Mouse (Mus musculus) brain, embryonic 14.5 days (tissue): Measurements from ENCODE around the gene Dab2ip. TPM values are rescaled to one million over a fixed set of nuclear protein-coding genes. Genes with fewer than 3 reads are reported as not detected.

Experiments
- DNase-seq: peaks from one replicate; pipeline ENCODE4 v3.0.0-alpha.2; 2011; ENCODE audit warnings: low read depth
- CTCF ChIP-seq: fragments of 200-500 bp; IDR thresholded peaks from 2 replicates; pipeline ENCODE4 v1.5.1; 2012; ENCODE audit warnings: inconsistent platforms, mild to moderate bottlenecking, moderate library complexity, borderline replicate concordance; ENCODE audit not compliant: insufficient read depth, insufficient read length; ENCODE audit errors: extremely low read depth
- POLR2A ChIP-seq: fragments of 200-500 bp; IDR thresholded peaks from 2 replicates; pipeline ENCODE4 v1.6.1; 2012; ENCODE audit warnings: mild to moderate bottlenecking, inconsistent platforms, borderline replicate concordance; ENCODE audit not compliant: poor library complexity, insufficient read depth, insufficient read length, severe bottlenecking; ENCODE audit errors: extremely low read depth
- polyA plus RNA-seq: library from polyadenylated mRNA; depleted of rRNA; stranded (reverse); fragments of >200 nt; gene quantifications from 2 replicates; pipeline ENCODE4 v1.2.3, GENCODE M21; 2012

Dab2ip gene
- polyA plus RNA-seq, 1 experiment, result 126 TPM

GRCm38 (mm10) chr2:35619532-35619931 lies 61.5 kb downstream of the Dab2ip start:
- DNase-seq, result no peak
- TF ChIP-seq POLR2A (no peak), CTCF (no peak)

GRCm38 (mm10) chr2:35620364-35621224 lies 62.5 kb downstream of the Dab2ip start:
- DNase-seq, result peak; percentile 75
- TF ChIP-seq CTCF, result no peak
- no peak for TF ChIP-seq POLR2A

DNA sequence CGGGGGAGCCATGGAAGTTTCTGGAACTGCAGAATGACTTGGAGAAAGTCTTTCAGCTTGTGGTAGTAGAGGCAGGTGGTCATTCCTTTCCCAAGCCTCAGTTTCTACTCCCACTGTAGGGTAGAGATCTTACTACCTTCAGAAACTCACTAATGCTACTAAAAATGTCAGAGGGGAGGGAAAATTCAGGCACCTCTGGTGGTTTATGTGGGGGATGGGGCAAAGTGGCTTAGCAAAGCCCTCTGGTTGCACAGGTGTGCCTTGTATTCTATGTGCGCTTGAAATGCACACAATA lies 63.1 kb downstream of the Dab2ip start:
- DNase-seq, result no peak
- no peak for TF ChIP-seq POLR2A
- TF ChIP-seq CTCF, result no peak

GRCm38 (mm10) chr2:35621796-35622195 lies 63.7 kb downstream of the Dab2ip start:
- peak; percentile 87 for DNase-seq
- TF ChIP-seq CTCF (no peak), POLR2A (peak; percentile 48; the same call in 1 of the 2 replicates)

DNA sequence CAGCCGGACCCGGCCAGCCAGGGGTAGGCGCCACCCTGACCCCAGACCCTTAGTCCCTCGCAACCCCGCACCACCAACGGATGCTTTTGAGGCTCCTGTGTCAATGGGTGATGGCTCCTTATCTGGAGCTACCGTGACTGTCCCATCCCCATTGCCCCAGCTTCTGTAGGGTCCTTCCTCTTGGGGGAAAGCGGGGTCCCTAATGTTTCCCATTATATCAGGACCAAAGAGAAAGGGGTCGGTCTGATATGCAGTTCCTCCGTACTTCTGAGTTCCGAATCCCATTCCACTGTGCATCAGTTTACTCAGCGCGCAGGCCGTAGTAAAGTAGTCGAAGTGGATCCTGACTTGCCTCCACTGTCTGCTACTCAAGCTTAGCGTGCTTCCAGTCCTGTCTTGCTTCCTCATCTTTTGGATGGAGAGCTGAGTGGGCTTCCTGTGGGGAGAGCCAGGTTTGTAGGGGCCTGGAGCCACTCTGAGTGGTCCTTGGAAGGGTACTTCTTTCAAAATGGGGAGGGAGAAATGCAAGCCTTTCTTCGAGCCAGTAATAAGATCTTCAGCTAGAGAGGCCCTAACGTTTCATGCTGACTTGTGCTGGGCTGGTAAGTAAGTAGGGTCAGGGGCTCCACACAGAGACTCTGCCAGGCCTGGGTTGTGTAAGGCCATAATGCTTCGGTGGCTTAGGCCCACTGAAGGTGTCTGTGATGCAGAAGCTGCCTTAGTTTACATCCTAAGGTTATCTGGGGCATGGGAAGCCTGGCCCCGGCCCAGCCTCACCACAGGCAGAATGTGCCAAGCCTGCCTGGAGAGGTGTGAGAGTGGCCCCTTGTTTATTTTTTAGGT lies 64.4 kb downstream of the Dab2ip start:
- no peak for TF ChIP-seq POLR2A
- TF ChIP-seq CTCF, result no peak
- DNase-seq, result peak; percentile 39

DNA sequence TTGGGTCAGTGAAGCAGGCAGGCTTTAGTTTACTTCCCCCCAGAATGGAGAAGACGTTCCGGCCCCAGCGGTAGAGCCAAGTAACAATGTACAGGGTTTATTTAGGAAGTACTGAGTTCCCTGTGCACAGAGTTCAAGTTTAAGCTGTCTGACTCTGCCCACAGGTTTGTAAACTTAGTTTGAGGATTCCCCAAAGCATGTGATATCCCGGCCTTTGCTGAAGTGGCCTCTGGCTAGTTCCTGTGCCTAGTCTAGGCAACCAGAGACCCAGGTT lies 65.0 kb downstream of the Dab2ip start:
- no peak for DNase-seq
- TF ChIP-seq CTCF (no peak), POLR2A (no peak)

- DNase-seq, result no peak
These were observed 65.5 kb downstream of the Dab2ip start for GRCm38 (mm10) chr2:35623431-35624148.

DNA sequence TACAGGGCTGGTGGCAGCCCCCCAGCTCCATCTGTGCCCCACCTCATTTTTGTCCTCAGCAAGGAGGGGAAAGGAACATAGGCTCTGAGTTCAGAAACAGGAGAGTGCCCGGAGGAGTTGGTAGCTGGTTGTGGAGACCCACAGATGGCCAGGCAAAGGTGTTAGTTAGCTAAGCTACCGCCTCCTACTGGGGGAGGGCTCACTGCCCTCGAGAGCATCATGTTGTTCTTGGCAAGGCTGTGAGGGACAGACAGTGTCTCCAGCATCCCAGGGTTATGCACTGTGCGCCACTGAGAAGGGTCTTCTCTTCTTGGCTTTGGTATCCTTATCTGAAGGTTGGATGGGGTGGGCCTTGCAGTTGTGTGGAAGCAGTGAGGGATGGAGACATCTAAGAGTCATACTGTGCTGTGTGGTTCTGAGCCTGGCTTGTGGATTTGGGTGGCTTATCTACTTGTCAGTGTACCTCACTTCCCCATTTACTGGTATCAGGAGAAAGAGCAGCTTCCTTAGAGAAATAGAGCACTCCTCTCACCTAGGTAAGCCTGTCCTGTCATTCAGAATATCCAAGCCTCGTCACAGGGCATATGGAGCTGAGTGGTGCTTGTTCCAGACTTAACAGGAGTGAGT lies 66.4 kb downstream of the Dab2ip start:
- TF ChIP-seq POLR2A (no peak), CTCF (no peak)
- no peak for DNase-seq

More at GRCm38 (mm10) chr2:35623431-35624148, 65.5 kb downstream of the Dab2ip start:
- TF ChIP-seq POLR2A (no peak), CTCF (no peak)

- TF ChIP-seq CTCF (no peak), POLR2A (no peak)
- no peak for DNase-seq
These were observed 66.9 kb downstream of the Dab2ip start for GRCm38 (mm10) chr2:35625007-35625380.

- TF ChIP-seq POLR2A (no peak), CTCF (no peak)
- DNase-seq, result no peak
These were observed 67.5 kb downstream of the Dab2ip start for GRCm38 (mm10) chr2:35625526-35625925.
